Mouse (Mus musculus): Measurements from ENCODE around the gene Mt2.

DNA sequence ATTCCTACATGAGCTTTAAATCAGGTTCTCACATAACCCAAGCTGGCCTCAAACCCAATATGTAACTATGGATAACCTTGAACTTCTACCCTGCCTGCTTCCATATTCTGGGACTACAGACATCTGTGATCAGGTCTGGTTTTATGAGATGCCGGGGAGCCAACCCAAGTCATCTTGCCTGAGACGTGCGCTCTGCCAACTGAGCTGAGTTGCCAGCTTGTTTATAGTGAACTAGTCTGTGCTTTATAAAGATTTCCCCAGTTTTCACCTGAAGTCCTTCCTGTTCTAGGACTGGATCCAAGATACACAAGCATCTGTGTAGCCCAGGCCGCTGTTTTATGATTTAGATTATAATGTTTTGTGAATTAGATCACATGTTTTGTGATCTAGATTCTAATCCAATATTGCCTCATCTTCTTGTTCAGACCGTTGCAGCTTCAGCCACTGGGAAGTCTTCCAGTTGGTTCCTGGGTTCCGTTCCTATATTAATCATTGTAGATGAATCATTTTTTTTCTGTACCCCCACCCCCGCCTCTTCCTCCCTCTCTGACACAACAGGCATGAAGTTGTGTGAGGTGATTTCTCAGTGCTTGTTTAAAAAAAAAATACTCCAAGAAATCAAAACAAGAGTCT, 22.2 kb downstream of the Mt2 start:
- TF ChIP-seq CTCF (IDR thresholded peaks at IDR 0.05; ENCODE audit: insufficient read depth, low read length) (no peak), POLR2A (IDR thresholded peaks at IDR 0.05; ENCODE audit: borderline replicate concordance, extremely low read depth, low read depth, low read length) (no peak)

All from lung, adult 2 months (tissue).